ENCODE assay signal across 22 mouse cellular contexts in the genomic region with DNA sequence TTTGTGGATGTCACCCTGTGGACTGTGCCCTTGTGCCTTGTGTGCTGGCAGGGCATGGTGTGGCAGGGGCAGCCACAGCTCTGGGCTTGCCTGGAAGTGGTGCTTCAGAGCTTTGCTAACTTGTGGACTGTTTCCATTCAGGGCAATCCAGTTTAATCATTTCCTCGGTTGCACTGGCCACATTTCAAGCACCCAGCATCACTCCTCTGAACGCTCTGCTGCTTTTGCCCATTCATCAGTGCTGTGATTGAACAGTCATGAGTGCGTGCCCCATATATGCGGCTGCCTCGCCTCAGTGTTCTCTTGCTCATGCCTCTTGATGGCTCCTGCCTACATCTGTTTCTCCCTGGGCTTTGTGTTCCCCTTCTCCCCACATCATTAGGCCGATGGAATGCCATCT. TPM values are rescaled to one million over a fixed set of nuclear protein-coding genes. Genes with fewer than 3 reads are reported as not detected.
DNase-seq lines count a peak whose midpoint lies in the region; ATAC-seq lines count a peak whose summit lies in the region.
"Had no signal": no experiment of that assay in that cellular context is flagged by ENCODE, and none has a peak within 500 bp of the region (broad histone marks: within the 10 kb centered on the region; RNA-seq: fewer than 3 reads in every experiment).

No protein-coding gene starts in this region.

- no peaks in the 10 kb centered on the region for H3K9me3 ChIP-seq in kidney, embryonic 15.5 days (replicated peaks)
- H3K9me3 ChIP-seq: forebrain, embryonic 12.5 days; intestine, embryonic 15.5 days; midbrain, embryonic 10.5 days; midbrain, embryonic 15.5 days; neural tube, embryonic 15.5 days had no signal

- H3K4me2 ChIP-seq in kidney, embryonic 15.5 days: no peak overlapping the region
- H3K4me2 ChIP-seq: forebrain, embryonic 12.5 days; intestine, embryonic 15.5 days; midbrain, embryonic 15.5 days; neural tube, embryonic 15.5 days had no signal

- H3K27ac ChIP-seq in kidney, embryonic 15.5 days: peak overlapping the region; percentile 89
- H3K27ac ChIP-seq: forebrain, embryonic 12.5 days; intestine, embryonic 15.5 days; liver, embryonic 14.5 days; midbrain, embryonic 10.5 days; midbrain, embryonic 15.5 days; neural tube, embryonic 15.5 days had no signal

- DNase-seq in Muller cell, postnatal 12 days (ENCODE audit: inconsistent ontology term): peak; percentile 90
- DNase-seq in kidney, adult 18-20 months: peak; percentile 82
- peak; percentile 79 to 90 for DNase-seq in kidney, postnatal 25 days
- no peak for DNase-seq in ovary, postnatal 10 days (ENCODE audit: low spot score)
- no peak for DNase-seq in urinary bladder, postnatal 36 days (ENCODE audit: low spot score in 2 of 2)
- DNase-seq in testis, postnatal 10 days (ENCODE audit: low spot score): no peak
- DNase-seq: adrenal gland, postnatal 25 days; cerebellum, adult 11-12 months; cerebellum, adult 9-11 months; gastrocnemius, postnatal 14 days; lung, adult 2 months; lung, postnatal 14 days; thymus, postnatal 4 days had no signal

- peak; percentile 95 for ATAC-seq in kidney, embryonic 15.5 days (replicated peaks; ENCODE audit: low FRiP score)
- ATAC-seq: hindbrain, embryonic 16.5 days; intestine, embryonic 15.5 days; midbrain, embryonic 15.5 days had no signal

- H3K4me3 ChIP-seq in kidney, embryonic 15.5 days (replicated peaks): no peak overlapping the region
- H3K4me3 ChIP-seq: erythroblast, embryonic 14.5 days; forebrain, embryonic 12.5 days; intestine, embryonic 15.5 days; midbrain, embryonic 10.5 days; midbrain, embryonic 15.5 days; neural tube, embryonic 15.5 days had no signal

- WGBS in kidney, embryonic 15.5 days: 65% methylated on average over 6 of the region's 6 CpGs

- H3K4me1 ChIP-seq in kidney, embryonic 15.5 days: peaks cover 9% of the 10 kb centered on the region
- H3K4me1 ChIP-seq: forebrain, embryonic 12.5 days; intestine, embryonic 15.5 days; midbrain, embryonic 10.5 days; midbrain, embryonic 15.5 days; neural tube, embryonic 15.5 days had no signal

- H3K9ac ChIP-seq in kidney, embryonic 15.5 days: no peak overlapping the region
- H3K9ac ChIP-seq: forebrain, embryonic 12.5 days; intestine, embryonic 15.5 days; liver, embryonic 14.5 days; midbrain, embryonic 15.5 days; neural tube, embryonic 15.5 days had no signal

- no peaks in the 10 kb centered on the region for H3K27me3 ChIP-seq in kidney, embryonic 15.5 days
- H3K27me3 ChIP-seq: forebrain, embryonic 12.5 days; intestine, embryonic 15.5 days; midbrain, embryonic 15.5 days; neural tube, embryonic 15.5 days had no signal

- peaks cover 89% of the 10 kb centered on the region for H3K36me3 ChIP-seq in kidney, embryonic 15.5 days

RNA-seq across cellular contexts. Expression of gene Smarca4, which starts 31.8 kb away (rescaled TPM):
- polyA plus RNA-seq in kidney, embryonic 15.5 days (2015; fragmentation: Nextera tagmentation; extraction: Ambion mirVana): 91.0 and 101 TPM in 2 replicates

RNA-seq across cellular contexts. Expression of gene Yipf2, which starts 55.1 kb away (rescaled TPM):
- polyA plus RNA-seq in kidney, embryonic 15.5 days (2015; fragmentation: Nextera tagmentation; extraction: Ambion mirVana): 29.7 and 32.7 TPM in 2 replicates

RNA-seq across cellular contexts. Expression of gene Timm29, which starts 55.2 kb away (rescaled TPM):
- 28.4 and 28.6 TPM in 2 replicates for polyA plus RNA-seq in kidney, embryonic 15.5 days (2015; fragmentation: Nextera tagmentation; extraction: Ambion mirVana)

Comparison
In these comparisons a context has a peak if more than half of its experiments do, and no peak if none do; other contexts are left out.
1. DNase-seq: peak in Muller cell, postnatal 12 days (single experiment), kidney, adult 18-20 months (single experiment) and kidney, postnatal 25 days (2 of 2); none in ovary, postnatal 10 days (single experiment), urinary bladder, postnatal 36 days (0 of 2) and testis, postnatal 10 days (single experiment).